Mouse (Mus musculus): Measurements from ENCODE around the gene Bicdl1.

GRCm38 (mm10) chr5:115745319-115745718 is 13.9 kb upstream of the Bicdl1 start:
- TF ChIP-seq CTCF (IDR thresholded peaks at IDR 0.05; ENCODE audit: extremely low read depth, insufficient read depth, low read length), result no peak
- no peak for TF ChIP-seq POLR2A (IDR thresholded peaks at IDR 0.05; ENCODE audit: extremely low read depth, insufficient read depth, low read length)

Measured in cortical plate, adult 2 months (tissue).